Mouse (Mus musculus) lung, postnatal 14 days (tissue): ENCODE results near the gene Wnt11.

Source experiments
- DNase-seq: peaks from one replicate; pipeline ENCODE4 v3.0.0; 2021

The Wnt11 gene

DNA sequence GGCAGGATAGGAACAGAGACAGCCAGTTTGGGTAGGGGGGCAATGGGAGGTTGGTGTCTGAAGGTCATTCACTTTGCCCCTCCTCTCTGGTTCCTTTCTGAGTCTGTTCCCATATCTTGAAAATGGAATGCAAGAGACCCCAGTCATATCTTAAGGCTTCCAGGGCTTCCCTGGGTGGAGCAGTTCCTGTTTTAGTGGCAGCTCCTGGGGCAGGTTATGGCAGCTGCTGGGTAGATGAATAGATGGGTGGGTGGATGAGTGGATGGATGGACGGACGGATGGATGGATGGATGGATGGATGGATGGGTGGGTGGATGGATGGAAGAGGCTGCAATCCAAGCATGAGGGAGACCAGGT lies 32.9 kb downstream of the Wnt11 start:
- no peak for DNase-seq

DNA sequence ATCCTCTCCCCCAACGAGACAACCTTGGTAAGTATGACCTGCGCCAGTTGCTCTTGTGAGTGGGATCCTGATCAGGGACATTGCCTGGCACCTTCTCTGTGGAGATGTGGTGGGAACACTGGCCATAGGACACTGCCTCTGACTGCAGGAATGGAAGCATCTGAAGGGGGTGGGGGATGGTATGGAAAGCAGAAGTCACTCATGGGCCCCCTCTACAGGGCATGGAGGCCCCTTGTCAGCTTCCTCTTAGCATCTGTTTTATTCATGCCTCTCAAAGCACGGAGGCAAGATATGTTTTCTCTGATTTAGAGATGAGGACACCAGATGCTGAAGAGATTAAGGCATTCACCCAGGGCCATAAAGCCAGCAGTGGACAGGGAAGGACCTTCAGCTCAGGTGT lies 34.2 kb downstream of the Wnt11 start:
- no peak for DNase-seq

DNA sequence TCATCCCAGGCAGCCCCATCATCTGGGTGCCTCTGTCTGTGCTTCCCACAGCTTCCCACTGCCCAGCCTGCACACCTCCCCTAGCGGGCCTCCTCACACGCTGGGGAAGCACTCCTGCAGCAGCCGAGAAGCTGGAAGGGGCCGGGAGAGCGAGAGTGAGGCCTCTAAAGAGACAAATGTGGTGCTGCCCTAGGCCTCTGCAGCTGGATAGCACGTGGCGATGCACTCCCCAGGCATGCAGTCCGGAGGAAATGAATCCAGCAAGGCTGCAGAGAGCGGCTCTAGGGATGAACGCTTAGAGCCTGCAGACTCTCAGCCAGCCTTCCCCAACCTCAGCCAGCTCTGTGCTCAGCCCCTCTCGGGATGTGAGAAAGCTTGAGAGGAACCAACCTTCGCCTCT lies 35.9 kb downstream of the Wnt11 start:
- DNase-seq = no peak

DNA sequence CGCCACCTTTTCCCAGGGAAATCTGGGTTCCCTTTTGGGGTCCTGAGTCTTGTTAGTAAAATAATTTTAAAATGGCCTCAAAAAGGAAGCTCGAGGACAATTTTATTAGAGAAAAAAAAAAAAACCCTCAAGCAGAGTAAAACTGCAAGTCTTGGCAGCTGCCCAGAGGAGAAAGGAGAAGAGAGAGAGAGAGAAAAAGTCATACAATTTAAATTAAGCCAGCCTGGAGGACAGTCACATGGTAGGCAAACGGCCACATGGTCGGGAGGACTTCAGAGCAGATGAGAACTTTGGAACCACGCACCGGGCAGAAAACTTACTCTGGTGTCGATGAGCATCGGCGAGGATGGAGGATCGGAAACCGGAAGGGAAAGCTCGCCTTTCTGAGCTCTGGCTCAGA lies 37.0 kb downstream of the Wnt11 start:
- DNase-seq = no peak

DNA sequence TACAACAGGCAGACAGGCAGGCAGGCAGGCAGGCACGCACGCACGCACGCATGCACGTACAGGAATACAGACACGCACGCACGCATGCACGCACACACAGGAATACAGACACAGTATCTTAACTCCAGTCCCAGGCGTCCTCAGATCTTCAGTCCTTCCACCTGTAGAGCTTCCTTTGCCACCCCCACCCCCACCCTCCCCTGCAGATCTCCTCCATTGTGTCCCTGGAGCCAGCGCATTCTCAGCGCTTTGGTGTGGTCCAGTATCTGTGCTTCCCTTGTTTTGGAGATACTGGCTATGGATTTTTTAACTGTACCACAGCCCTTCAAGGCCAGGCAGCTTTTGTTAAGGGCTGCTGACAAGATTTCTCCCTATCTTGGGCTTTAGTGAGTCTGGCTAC lies 38.4 kb downstream of the Wnt11 start:
- DNase-seq = no peak

DNA sequence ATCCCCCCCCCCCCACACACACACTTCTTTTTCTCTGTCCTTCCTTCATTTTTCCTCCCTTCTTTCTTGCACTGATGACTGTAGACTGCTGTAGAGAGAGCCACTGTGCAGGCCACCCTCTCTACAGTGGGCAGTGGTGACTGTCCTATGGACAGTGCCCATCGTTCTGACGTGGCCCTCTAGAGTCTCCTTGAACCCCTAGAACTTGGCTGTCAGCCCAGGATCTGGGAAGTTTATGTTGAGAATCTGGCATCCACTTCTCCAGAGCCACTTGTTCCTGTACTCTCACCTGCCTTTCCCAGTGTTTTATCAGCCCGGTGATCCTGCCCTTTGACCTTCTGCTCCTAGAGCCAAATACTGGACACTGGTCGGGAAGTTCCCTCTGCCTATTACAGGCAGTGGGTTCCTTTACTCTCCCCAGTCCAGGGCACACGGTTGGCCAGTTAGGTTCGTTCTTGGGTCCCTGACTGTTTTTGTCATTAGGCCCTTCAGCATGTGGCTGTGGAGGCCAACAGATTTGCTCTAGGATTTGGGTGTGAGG lies 39.6 kb downstream of the Wnt11 start:
- peak; percentile 45 for DNase-seq

DNA sequence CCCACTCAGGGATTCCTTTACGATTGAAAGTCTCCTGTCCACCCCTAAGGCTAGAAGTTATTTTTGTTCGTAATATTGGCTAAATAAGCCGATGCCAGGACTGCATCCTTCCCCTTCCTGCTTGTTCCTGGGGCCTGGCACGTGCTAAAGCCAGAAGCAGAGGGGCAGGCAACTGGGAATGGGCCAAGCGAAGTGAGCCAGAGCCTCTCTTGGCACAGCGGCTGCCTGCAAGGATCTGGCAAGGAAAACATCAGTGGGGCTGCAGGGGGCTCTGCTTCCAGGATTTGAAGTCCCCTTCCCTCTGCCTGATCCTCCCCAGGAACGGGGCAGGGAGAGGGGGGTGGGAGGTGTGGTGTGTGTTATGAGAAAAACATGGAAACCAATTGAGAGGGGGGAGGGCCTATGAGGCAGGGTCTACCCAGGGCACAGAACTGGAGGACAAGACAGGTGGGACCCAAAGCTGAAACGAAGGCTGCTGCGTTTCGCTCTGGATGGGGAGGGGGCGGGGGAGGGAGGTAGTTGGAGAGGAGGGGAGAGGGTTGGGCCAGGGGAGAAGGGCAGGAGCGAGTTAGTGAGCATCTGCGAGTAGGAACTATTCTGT lies 40.6 kb downstream of the Wnt11 start:
- no peak for DNase-seq

DNA sequence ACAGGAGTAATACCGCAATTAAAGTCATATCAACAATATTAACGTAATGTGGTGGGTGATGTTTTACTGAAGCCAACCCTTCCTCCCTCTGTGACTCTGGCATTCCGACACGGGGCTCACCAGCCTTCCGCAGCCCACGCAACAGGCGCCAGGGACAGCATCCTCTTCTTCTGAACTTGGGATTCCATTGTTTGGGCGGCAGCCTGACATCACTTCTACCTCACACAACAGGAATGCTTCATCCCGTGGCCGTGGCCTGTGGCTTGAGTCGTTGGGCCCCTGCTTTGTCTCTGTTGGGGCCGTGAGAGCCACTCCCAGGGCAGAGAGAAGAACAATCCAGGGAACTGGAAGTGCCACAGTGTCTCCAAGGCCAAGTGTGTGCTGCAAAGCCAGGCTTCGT lies 41.2 kb downstream of the Wnt11 start:
- DNase-seq = no peak

DNA sequence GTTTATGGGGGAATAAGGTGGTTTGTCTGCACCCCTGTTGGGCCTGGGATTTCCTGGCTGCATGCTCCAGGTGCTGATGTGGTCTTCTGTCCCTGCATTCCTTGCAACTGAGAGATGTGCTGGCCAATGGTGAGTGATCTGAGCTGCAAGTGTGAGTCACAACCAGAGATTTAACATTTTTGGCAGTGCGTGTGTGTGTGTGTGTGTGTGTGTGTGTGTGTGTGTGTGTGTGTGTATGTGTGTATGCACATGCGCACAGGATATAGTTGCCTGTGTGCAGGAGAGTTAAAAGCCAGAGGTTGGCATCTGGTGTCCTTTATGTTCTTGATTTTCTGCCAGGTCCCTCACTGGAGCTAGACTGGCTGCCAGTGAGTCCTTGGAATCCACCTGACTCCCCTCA lies 44.3 kb downstream of the Wnt11 start:
- no peak for DNase-seq

DNA sequence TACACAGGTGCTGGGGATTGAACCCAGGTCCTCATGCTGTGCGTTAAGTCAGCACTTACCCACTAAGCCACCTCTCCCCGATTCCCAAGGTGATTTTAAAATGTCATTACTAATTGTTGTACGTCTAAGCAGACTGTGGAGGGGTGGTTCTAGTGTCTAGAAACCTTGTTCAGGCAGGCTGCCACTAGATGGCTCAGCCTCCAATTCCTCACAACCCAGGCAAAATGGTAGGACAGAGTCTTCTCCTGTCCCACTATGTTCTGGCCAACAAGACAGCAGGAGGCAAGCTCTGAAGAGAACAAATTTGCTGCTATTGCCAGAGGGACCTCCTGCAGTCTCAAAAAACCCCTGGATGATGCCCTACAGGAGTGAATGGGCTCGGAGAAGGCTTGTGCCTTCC lies 47.0 kb downstream of the Wnt11 start:
- no peak for DNase-seq

DNA sequence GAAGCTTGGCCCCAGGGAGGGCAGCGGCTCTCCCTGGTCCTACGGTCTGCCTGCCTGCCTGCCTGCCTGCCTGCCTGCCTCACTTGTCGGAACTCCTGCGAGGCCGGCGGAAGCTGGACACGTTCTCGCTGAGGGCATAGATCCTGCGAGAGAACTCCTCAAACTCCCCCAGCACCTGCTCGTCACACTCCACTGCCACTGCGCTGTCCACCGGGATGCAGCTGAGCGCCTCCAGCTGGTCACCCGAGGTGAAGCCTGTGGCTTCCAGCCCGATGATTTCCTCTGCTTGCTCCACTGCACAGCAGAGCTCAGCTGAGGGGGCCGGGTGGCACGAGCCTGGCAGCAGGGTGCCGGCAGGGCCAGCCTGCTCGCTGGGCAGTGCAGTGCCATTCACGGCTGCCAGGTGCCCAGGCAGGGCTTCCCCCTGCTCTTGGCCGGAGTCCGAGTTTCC lies 52.9 kb downstream of the Wnt11 start:
- DNase-seq = no peak

DNA sequence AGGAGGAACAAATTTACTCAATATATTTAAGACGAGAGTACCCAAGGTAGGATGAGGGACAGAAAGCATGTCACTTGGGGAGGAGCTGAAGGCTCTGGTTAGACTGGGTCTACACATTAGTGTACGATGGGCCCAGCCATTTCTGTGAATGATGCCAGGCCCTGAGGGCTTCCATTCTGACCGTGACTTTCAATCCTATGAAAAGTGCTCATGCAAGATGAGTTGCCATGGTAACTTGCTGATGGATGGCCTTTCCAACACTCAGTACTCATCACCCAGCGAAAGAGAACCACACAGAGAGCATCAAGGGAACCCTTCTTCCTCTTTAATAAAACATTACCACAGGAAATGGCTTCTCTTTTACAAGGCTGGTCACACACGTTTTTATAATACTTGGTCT lies 53.9 kb downstream of the Wnt11 start:
- DNase-seq = no peak

DNA sequence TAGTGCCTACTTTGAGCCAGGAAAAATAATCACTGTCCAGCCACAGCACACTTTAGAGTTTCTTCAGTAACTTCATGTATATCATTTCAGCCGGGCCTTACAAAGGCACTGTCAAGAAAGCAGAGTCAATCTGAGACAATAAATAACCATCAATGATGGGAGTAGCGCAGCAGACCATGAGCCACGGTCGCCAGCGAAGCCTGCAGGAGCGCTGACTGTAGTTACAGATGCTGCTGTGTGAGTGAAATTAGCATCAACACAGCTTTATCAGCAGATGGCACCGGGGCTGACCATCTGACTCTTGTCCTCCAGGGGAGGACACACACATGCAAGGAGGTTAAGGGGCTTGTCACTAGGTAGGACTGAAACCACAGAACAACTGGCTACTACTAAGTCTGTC lies 54.3 kb downstream of the Wnt11 start:
- no peak for DNase-seq

DNA sequence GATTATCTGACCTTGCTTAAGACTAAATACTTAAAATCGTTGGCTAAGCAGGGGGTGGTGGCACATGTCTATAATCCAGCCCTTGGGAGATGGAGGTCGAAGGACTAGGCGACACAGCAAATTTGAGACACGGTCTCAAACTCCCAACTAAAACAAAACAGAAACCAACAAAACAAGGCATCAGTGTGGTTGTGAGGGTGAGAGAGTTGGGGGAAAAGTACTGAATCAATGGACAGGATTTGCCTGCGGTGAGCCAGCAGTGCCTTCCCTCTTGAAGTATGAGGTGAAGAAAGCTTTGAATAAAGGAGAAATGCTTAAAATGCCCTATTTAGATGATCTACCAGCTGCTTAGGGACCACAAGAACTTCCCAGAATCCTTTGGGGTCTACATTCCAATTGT lies 58.2 kb downstream of the Wnt11 start:
- no peak for DNase-seq

DNA sequence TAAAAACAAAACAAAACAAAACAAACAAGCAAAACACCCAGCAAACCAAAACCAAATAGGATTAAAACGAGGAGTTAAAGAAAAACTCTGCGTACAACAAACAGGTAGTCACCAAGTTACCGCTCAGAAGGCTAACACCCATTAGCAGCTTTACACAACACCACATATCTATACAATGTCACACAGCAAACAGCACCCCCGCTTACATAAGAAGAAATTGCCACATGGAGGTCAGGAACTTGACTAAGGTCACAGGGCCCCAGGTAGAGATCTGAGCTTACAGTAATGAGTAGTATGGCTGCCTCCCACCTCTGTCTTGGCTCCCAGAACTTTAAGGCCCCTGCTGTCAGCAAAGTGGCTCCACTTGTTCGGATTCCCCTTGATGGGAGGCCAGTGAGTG lies 59.4 kb downstream of the Wnt11 start:
- DNase-seq = no peak

DNA sequence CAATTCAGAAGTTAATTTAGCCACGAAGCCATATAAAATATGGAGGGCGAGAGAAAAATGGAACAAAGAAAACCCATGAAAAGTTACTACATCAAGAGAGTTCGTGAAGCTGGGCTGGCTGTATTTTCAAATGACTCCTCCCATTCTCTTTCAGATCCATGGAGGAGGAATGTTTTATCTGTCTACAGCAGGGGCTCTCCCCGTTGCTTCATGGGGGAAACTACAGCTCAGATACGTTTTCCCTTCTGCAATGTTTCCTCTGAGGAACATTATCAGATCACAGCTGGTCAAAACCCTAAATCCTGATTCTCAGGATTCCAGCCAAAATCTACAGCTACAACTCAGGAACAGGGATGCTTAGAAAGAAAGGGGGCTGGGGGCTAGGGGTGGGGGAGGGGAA lies 59.9 kb downstream of the Wnt11 start:
- no peak for DNase-seq

DNA sequence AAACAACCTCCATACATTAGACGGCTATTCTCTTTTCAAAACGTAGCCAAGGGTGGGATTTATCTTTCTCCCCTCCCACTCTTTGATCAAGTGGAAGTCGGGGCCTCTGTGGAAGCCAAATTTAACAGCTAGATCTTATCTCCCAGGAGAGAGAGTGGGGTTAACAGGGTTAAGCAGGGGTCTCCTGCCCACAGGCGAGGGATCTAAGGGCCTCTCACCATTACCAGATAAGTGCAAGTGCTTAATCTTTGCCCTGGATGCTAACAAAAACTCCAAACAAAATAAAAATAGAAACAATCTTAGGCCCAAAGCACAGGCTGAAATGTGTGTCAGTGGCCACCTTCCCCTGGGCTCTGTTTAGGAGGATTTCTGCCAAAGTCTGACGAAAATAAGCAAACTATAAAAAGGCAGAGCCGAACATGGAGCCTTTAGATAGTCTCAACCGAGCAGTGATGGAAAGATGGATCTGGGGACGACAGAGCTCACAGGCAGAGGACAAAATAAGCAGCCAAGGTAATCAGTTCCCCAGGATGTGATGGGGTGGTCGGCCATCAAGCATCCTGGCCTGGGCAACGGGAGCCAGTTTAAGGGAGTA lies 60.7 kb downstream of the Wnt11 start:
- no peak for DNase-seq

DNA sequence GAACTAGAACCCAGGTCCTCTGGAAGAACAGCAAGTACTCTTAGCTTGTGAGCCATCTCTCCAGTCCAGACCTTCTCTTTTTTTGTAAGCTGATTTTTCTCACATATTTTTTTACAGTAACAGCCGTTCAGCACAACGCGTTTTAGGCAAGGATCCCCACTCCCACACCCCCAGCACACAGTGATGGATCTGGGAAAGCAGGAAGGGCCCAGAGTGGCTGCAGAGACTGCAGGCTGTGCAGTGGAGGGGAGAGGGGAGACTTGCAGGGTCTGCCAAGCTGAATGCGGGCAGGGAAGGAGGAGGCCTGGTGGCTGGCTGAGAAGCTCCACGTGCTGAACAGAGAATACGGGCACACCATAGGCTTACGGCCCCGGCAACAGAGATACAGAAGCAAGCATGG lies 62.4 kb downstream of the Wnt11 start:
- DNase-seq = no peak

DNA sequence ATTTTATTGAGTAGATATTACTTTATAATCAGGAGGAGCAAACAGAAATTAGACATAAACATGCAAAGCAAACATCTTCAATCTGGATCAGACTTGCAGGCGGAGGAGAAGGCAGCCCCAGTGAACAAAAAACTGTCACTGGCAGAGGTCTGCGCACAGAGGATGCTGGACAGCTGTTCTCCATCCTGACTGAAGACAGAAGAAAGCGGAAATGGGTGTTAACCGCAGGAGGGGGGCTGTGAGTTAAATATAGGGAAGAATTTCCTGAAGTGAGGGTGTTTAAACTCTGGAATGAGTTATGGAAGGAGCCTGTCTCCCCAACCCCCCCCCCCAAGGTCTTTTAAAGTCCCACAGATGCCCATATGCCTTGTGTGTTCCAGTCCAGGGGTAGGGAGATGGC lies 64.9 kb downstream of the Wnt11 start:
- peak; percentile 46 for DNase-seq

DNA sequence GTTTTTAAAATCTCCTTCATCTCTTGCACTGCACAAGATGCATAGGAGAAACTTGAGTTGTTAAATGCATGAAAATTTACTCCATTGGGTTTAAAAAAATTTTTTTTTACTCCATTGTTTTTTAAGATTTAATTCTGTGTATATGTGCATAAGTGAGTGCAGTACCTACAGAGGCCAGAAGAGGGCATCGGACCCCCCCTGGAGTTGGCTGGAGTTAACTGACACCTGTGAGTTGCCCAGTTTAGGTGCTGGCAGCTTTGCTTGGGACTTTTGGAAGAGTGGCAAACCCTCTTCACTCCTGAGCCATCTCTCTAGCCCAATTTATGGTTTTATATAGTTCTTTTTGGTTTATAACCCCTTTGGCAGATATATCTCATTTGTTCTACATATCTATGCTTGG lies 66.2 kb downstream of the Wnt11 start:
- DNase-seq = no peak

DNA sequence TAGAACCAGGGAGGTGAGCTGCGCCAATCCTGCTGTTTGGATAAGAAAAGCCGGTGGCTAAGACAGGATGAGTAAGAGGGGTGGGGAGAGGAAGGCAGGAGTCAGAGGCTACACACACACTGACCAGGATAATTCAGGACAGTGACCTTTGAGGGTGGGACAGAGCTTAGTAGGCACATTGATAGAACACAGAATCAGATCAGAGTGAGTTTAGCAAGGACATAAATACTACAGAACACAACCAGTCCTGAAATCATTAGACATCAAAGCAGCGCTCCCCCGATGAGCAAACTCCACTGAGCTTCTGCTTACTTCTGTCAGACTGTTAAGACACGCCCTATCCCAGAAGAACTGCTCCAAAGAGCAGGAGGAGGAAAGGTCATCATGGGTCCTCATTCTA lies 69.0 kb downstream of the Wnt11 start:
- DNase-seq = no peak
